Mouse (Mus musculus) splenic B cell, adult 2 months (primary cell): ENCODE results near the gene Rnase4.
"Not testable (repeated sequence)": the region's sequence is repeated elsewhere in the genome, so short reads cannot be mapped to it uniquely, and the experiment has no call there.

Experiments used
- DNase-seq: peaks from one replicate; pipeline ENCODE4 v3.0.0-alpha.2; 2011; ENCODE audit warnings: low read depth, low spot score
- H3K27me3 ChIP-seq: 2 replicates; pipeline ENCODE4 v1.6.1; 2012; ENCODE audit warnings: mild to moderate bottlenecking, low read length, moderate library complexity, mixed read lengths; ENCODE audit not compliant: control insufficient read depth, poor library complexity, insufficient read depth, severe bottlenecking
- H3K36me3 ChIP-seq: 2 replicates; pipeline ENCODE4 v1.6.1; 2012; ENCODE audit warnings: mild to moderate bottlenecking, low read length, moderate library complexity, mixed read lengths; ENCODE audit not compliant: control insufficient read depth, poor library complexity, insufficient read depth, severe bottlenecking

The Rnase4 gene

DNA sequence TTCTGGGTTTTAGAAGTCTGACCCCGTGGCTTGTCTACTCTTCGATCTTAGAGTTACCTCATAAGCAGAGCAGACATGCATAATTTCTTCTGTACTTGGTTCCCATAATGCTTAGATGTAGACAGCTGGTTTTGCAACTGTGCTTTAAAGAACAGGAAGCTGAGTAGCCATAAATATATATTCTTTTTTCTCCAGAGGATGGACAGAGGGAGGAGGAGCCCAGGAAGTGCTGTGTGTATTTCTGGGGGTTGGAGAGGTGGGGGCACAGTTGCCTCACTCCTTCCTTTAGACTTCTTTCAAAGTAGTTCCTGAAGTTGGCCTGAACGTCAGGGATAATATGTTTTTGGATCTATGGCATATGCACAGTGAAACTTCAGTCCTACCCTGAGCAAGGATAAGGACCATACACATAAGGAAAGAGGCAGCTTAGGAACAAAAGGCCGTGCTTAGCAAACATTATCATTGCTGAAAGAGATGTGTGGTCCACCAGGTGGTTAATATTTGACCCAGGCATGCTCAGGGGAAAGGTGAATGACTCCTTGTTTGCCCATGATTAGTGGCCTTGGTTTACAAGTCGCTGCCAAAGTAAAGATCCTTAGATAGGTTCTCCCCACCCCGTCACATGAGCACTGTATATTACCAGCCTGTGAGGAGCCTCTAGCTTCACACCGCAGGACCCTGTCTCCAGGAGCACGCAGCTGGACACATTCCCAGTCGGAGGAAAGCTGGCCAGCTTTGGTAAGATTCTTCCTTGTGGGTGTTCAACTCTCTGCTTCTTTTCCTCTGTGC is 5.1 kb downstream of the Rnase4 start:
- no peaks in the 10 kb centered on the region for H3K27me3 ChIP-seq
- H3K36me3 ChIP-seq = no peaks in the 10 kb centered on the region
- no peak for DNase-seq

GRCm38 (mm10) chr14:51098300-51098699 is 7.4 kb downstream of the Rnase4 start:
- not testable (repeated sequence) for H3K27me3 ChIP-seq, H3K36me3 ChIP-seq
- DNase-seq = peak; percentile 70

- DNase-seq = no peak
- H3K27me3 ChIP-seq = no peaks in the 10 kb centered on the region
- H3K36me3 ChIP-seq = no peaks in the 10 kb centered on the region
Measured at GRCm38 (mm10) chr14:51098921-51099320, 8.0 kb downstream of the Rnase4 start.

GRCm38 (mm10) chr14:51101284-51101683 is 10.4 kb downstream of the Rnase4 start:
- DNase-seq = no peak
- Histone ChIP-seq H3K36me3 (no peaks in the 10 kb centered on the region), H3K27me3 (no peaks in the 10 kb centered on the region)

DNA sequence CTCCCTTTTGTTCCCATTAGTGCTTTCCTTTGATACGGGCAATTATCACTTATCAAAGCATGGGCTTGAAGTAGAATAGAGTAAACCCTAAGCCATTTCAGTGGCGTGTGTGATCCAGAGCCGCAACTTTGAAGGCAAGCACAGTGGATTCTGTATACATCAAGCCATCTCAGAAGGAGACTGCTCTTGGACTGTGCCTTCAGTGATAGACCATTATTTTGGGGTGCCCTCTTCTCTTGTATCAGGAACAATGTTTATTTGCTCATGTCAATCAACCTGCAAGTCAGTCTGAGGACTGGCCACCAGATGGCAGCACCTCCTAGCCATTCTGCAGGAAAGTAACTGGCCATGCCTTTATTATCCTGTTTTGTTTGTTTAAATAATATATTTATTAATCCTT is 12.3 kb downstream of the Rnase4 start:
- peak; percentile 87 for DNase-seq
- H3K27me3 ChIP-seq = no peaks in the 10 kb centered on the region

GRCm38 (mm10) chr14:51104366-51104765 is 13.5 kb downstream of the Rnase4 start:
- H3K36me3 ChIP-seq = no peaks in the 10 kb centered on the region
- no peak for DNase-seq
- H3K27me3 ChIP-seq = no peaks in the 10 kb centered on the region

More for the DNA sequence above, 12.3 kb downstream of the Rnase4 start:
- H3K36me3 ChIP-seq = no peaks in the 10 kb centered on the region

DNA sequence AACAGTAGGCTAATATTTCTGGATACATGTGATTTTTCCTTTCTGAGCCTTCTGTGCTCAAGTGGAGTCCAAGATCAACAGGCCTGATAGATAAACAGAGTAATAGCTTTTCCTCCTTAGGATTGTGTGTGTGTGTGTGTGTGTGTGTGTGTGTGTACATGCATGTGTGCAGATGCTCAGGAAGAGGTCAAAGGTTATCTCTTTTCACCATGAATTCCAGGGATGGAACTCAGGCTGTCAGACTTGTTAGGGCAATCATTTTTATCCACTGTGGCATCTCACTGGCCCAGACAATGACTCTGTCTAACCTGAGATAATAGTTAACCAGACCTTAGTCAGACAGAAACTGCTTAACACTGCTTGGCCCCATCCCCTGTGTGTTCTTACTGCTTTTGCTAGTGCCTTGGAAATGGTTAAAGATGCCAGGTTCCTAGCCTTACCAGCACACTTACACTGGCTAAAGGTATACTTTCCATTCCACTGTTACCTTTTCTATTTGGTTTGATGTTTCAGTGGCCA is 15.6 kb downstream of the Rnase4 start:
- no peak for DNase-seq
- no peaks in the 10 kb centered on the region for H3K36me3 ChIP-seq
- H3K27me3 ChIP-seq = no peaks in the 10 kb centered on the region

GRCm38 (mm10) chr14:51111966-51112365 is 21.1 kb downstream of the Rnase4 start:
- DNase-seq = no peak
- Histone ChIP-seq H3K27me3 (no peaks in the 10 kb centered on the region), H3K36me3 (no peaks in the 10 kb centered on the region)

DNA sequence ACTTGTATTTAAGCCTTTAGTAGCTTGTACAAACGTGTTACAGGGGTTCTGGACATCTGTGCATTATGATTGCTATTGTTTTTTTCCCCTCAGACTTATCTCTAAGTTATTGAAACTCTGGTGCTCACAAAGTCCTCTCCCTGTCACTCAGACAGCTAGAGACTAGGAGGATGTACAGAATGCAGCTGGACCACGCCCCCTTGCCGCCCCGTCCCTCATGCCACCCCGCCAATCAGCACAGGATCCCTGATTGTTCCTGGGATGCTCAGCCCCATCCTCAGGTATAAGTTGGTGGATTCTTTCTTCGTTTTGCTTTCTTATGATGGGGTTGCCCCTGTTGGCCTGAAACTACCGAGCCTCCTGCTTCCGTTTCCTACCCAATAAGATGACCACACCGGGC is 22.6 kb downstream of the Rnase4 start:
- no peaks in the 10 kb centered on the region for H3K27me3 ChIP-seq
- no peak for DNase-seq
- no peaks in the 10 kb centered on the region for H3K36me3 ChIP-seq

- no peak for DNase-seq
- Histone ChIP-seq H3K36me3 (no peaks in the 10 kb centered on the region), H3K27me3 (no peaks in the 10 kb centered on the region)
Measured at GRCm38 (mm10) chr14:51113916-51114560, 23.2 kb downstream of the Rnase4 start, which contains the start of gene Eddm3b. TSS of gene Eddm3b (plus strand) at chr14:51114426.

DNA sequence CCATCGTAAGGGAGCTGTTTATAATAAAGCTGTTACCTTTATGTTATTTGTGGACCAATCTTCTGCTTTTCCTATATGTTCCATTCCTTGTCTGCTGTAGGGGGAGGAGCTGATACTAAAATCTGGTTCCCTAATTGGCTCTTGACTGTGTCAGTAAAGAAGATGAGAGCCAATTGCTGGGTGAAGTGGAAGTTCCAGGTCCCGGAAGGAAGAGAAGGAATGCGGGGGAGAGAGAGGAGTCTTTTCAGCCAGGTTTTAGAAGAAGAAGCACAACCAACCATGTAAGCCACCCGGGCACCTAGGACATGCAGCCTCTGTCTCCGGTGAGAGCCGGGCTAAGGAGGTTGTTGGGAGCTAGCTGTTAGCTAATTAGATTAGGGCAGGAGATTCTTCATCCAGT is 34.8 kb downstream of the Rnase4 start:
- H3K36me3 ChIP-seq = no peaks in the 10 kb centered on the region
- DNase-seq = no peak

GRCm38 (mm10) chr14:51127648-51128258 is 36.9 kb downstream of the Rnase4 start:
- H3K36me3 ChIP-seq = peaks cover 6% of the 10 kb centered on the region
- no peaks in the 10 kb centered on the region for H3K27me3 ChIP-seq
- peak; percentile 47 for DNase-seq

More for the DNA sequence above, 34.8 kb downstream of the Rnase4 start:
- H3K27me3 ChIP-seq = no peaks in the 10 kb centered on the region

GRCm38 (mm10) chr14:51128775-51129623 is 38.1 kb downstream of the Rnase4 start:
- H3K36me3 ChIP-seq = peaks cover 6% of the 10 kb centered on the region
- peak; percentile 89 for DNase-seq
- no peaks in the 10 kb centered on the region for H3K27me3 ChIP-seq

DNA sequence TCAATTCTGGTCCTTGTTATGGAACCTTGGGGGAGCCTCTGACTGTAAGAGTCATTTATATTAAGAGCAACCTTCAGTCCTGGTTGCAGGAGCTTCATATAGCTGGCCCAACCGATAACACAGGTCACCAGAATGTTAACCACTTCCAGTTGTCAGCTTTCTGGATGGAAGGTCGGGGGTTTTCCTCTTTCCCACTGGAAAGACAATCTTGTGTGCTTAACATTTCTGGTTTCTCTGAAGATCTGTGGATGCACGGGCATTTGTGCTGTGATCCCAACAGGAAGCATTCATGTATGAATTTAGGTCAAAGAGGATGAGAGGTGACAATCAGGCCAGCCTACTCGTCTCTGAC is 38.7 kb downstream of the Rnase4 start:
- H3K27me3 ChIP-seq = no peaks in the 10 kb centered on the region
- no peak for DNase-seq
- peaks cover 6% of the 10 kb centered on the region for H3K36me3 ChIP-seq
